Mouse (Mus musculus): ENCODE results near the gene Dnah8. TPM values are rescaled to one million over a fixed set of nuclear protein-coding genes. Genes with fewer than 3 reads are reported as not detected.

Dnah8 gene
- total RNA-seq, 1 experiment from 2014 or later: 21.6 TPM

GRCm38 (mm10) chr17:30607330-30607729 lies 16.8 kb upstream of the Dnah8 start:
- ATAC-seq (ENCODE audit: extremely low read depth, insufficient number of reproducible peaks, low FRiP score, poor library complexity, severe bottlenecking): no peak

- ATAC-seq (ENCODE audit: extremely low read depth, insufficient number of reproducible peaks, low FRiP score, poor library complexity, severe bottlenecking): no peak
Observed at GRCm38 (mm10) chr17:30607909-30608495, 16.2 kb upstream of the Dnah8 start.

- no peak for ATAC-seq (ENCODE audit: extremely low read depth, insufficient number of reproducible peaks, low FRiP score, poor library complexity, severe bottlenecking)
Observed at GRCm38 (mm10) chr17:30609305-30609979, 14.7 kb upstream of the Dnah8 start.

- no peak for ATAC-seq (ENCODE audit: extremely low read depth, insufficient number of reproducible peaks, low FRiP score, poor library complexity, severe bottlenecking)
Observed at GRCm38 (mm10) chr17:30609980-30610307, 14.2 kb upstream of the Dnah8 start.

GRCm38 (mm10) chr17:30610739-30611138 lies 13.4 kb upstream of the Dnah8 start:
- ATAC-seq (ENCODE audit: extremely low read depth, insufficient number of reproducible peaks, low FRiP score, poor library complexity, severe bottlenecking): no peak

GRCm38 (mm10) chr17:30611221-30612074 lies 12.7 kb upstream of the Dnah8 start:
- ATAC-seq (ENCODE audit: extremely low read depth, insufficient number of reproducible peaks, low FRiP score, poor library complexity, severe bottlenecking): no peak

GRCm38 (mm10) chr17:30612075-30612859 lies 11.9 kb upstream of the Dnah8 start:
- ATAC-seq (ENCODE audit: extremely low read depth, insufficient number of reproducible peaks, low FRiP score, poor library complexity, severe bottlenecking): peak; percentile 100

GRCm38 (mm10) chr17:30613350-30613749 lies 10.8 kb upstream of the Dnah8 start:
- ATAC-seq (ENCODE audit: extremely low read depth, insufficient number of reproducible peaks, low FRiP score, poor library complexity, severe bottlenecking): no peak

- ATAC-seq (ENCODE audit: extremely low read depth, insufficient number of reproducible peaks, low FRiP score, poor library complexity, severe bottlenecking): no peak
Observed at GRCm38 (mm10) chr17:30616203-30616602, 8.0 kb upstream of the Dnah8 start.

- no peak for ATAC-seq (ENCODE audit: extremely low read depth, insufficient number of reproducible peaks, low FRiP score, poor library complexity, severe bottlenecking)
Observed at GRCm38 (mm10) chr17:30618136-30618891, 5.8 kb upstream of the Dnah8 start.

GRCm38 (mm10) chr17:30619153-30619552 lies 5.0 kb upstream of the Dnah8 start:
- no peak for ATAC-seq (ENCODE audit: extremely low read depth, insufficient number of reproducible peaks, low FRiP score, poor library complexity, severe bottlenecking)

GRCm38 (mm10) chr17:30620548-30620947 lies 3.6 kb upstream of the Dnah8 start:
- no peak for ATAC-seq (ENCODE audit: extremely low read depth, insufficient number of reproducible peaks, low FRiP score, poor library complexity, severe bottlenecking)

GRCm38 (mm10) chr17:30621450-30621849 lies 2.7 kb upstream of the Dnah8 start:
- ATAC-seq (ENCODE audit: extremely low read depth, insufficient number of reproducible peaks, low FRiP score, poor library complexity, severe bottlenecking): no peak

- ATAC-seq (ENCODE audit: extremely low read depth, insufficient number of reproducible peaks, low FRiP score, poor library complexity, severe bottlenecking): no peak
Observed at GRCm38 (mm10) chr17:30623200-30623599, 954 bp upstream of the Dnah8 start.

GRCm38 (mm10) chr17:30626719-30627118 lies 2.6 kb downstream of the Dnah8 start, which contains the start of gene Glo1:
Gene Glo1 (minus strand): TSS chr17:30626871.
- peak; percentile 67 for ATAC-seq (ENCODE audit: extremely low read depth, insufficient number of reproducible peaks, low FRiP score, poor library complexity, severe bottlenecking)

GRCm38 (mm10) chr17:30635367-30635766 lies 11.2 kb downstream of the Dnah8 start:
- ATAC-seq (ENCODE audit: extremely low read depth, insufficient number of reproducible peaks, low FRiP score, poor library complexity, severe bottlenecking): no peak

- no peak for ATAC-seq (ENCODE audit: extremely low read depth, insufficient number of reproducible peaks, low FRiP score, poor library complexity, severe bottlenecking)
Observed at GRCm38 (mm10) chr17:30637714-30638113, 13.6 kb downstream of the Dnah8 start.

GRCm38 (mm10) chr17:30638996-30639395 lies 14.8 kb downstream of the Dnah8 start:
- no peak for ATAC-seq (ENCODE audit: extremely low read depth, insufficient number of reproducible peaks, low FRiP score, poor library complexity, severe bottlenecking)

GRCm38 (mm10) chr17:30640896-30641295 lies 16.7 kb downstream of the Dnah8 start:
- ATAC-seq (ENCODE audit: extremely low read depth, insufficient number of reproducible peaks, low FRiP score, poor library complexity, severe bottlenecking): no peak
